Mouse (Mus musculus) inflammation-experienced regulatory T-cells, adult 16 weeks (primary cell): ENCODE data around the gene Clpb. TPM values are rescaled to one million over a fixed set of nuclear protein-coding genes. Genes with fewer than 3 reads are reported as not detected.

ENCODE experiments used
- polyA plus RNA-seq: library from polyadenylated mRNA; unstranded; fragments of 100-300 nt; shearing (Covaris generic); gene quantifications from one replicate; pipeline ENCODE4 v1.2.1, GENCODE M21; 2017

Clpb gene
- polyA plus RNA-seq, result 32.8 TPM

DNA sequence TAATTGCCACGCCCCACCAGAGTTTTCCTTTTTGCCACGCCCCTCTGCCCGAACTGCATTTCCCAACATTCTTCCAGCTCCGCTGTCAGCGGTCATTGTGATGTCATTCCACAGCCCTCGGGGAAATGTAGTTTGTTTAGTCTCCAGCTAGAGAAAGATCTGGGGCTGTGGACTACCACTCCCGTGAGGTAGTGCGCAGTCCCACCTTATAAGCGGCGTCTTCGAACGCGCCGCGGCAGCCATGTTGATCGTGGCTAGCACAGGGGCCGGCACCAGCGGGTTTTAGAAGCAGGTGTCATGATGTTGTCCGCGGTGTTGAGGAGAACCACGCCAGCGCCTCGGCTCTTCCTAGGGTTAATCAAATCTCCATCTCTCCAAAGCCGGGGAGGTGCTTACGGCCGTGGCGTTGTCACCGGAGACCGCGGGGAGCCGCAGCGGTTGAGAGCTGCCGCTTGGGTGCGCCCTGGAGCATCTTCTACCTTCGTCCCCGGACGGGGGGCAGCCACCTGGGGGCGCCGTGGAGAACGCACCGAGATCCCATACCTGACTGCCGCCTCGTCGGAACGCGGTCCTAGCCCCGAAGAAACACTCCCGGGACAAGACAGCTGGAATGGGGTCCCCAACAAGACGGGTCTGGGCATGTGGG, at the start of gene Clpb:
Gene Clpb, plus strand, starts transcription at position 120 of the 646 bp plus-strand sequence.

DNA sequence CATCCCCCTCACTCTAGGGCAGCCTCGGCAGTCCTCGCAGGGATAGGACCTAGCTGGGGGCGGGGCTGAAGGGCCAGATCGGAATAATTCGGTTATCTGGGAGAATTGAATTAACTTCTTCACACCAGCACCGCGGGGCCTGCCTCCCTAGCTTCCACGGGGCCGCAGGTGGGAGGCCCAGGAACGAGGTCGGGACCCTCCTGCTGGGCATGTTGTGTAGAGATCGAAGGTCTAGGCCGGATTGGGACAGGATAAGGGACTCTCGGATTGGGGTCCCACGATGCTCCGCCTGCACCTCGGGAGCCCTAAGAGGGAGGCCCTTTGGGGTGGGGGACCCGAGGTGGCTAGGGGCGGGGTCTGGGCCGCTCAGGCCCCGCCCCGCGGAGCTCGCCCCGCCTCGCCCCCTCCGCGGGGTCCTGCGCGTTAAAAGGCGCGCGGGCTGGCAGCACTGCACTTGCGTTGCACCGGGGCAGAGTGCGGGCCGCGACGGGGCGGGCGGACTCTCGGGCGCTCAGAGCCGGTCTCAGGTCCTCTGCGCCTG, 154.5 kb downstream of the Clpb start, which contains the start of gene Phox2a:
Gene Phox2a, plus strand, starts transcription at position 453 of the 541 bp plus-strand sequence.

DNA sequence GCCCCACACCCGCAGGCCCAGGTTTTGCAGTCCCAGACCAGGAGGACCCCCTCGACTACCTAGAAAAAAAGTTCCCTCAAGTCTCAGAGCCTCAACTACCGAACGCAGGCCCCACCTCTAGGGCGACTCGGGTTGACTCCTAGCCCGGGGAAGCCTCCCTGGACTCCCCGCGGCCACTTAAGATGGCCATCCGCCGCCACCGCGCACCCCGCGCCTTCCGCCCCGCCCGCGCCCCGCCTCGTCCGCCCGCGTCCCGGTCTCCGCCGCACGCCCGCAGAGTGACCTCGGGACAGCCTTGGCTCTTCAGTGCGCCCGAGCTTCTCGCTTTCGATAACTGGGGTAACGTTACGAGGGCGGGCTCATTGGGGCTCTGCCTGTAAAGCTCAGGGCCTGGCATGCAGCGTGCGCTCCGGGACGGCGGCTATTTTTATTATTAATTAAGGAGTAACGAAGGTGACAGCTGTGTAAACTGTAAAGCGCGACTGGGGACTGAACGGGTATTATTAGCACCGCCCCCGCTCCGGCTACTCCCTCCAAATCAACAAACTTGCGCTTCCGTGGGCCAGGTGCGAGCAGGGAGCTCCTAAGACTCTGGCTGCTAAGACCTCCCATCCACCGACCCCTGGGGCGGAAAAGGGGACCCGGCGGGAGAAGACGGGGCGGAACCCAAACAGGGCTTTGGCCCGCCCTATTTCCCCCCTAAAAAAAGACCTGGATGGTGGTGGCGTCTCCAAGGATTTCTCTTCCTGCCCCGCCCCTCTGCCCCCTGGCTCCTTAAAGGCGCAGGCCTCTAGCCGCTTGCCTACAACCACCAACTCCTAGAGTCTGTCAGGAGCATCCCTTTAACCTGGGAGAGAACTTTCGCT, 174.4 kb downstream of the Clpb start, which contains the start of gene Inppl1:
Gene Inppl1, minus strand, starts transcription at position 624 of the 866 bp plus-strand sequence.

Other genes with a start within 250 kb of the Clpb start
- 58.9 TPM for gene Pde2a, start 241.9 kb upstream of the Clpb start, polyA plus RNA-seq
- 253 TPM for gene Art2b, start 78.0 kb upstream of the Clpb start, polyA plus RNA-seq
- not detected for gene Phox2a, start 154.7 kb downstream of the Clpb start, polyA plus RNA-seq
- gene Inppl1, start 174.6 kb downstream of the Clpb start, polyA plus RNA-seq, result 10.6 TPM
- not detected for gene Folr2, start 193.6 kb downstream of the Clpb start, polyA plus RNA-seq
- 43.1 TPM for gene Anapc15, start 200.1 kb downstream of the Clpb start, polyA plus RNA-seq
- gene Folr1, start 207.2 kb downstream of the Clpb start, polyA plus RNA-seq, result not detected
- gene Lamtor1, start 242.3 kb downstream of the Clpb start, polyA plus RNA-seq, result 152 TPM
- gene Tomt, start 242.7 kb downstream of the Clpb start, polyA plus RNA-seq, result 0.83 TPM